Comparison of ENCODE assay signal across 9 mouse cellular contexts in the genomic region with DNA sequence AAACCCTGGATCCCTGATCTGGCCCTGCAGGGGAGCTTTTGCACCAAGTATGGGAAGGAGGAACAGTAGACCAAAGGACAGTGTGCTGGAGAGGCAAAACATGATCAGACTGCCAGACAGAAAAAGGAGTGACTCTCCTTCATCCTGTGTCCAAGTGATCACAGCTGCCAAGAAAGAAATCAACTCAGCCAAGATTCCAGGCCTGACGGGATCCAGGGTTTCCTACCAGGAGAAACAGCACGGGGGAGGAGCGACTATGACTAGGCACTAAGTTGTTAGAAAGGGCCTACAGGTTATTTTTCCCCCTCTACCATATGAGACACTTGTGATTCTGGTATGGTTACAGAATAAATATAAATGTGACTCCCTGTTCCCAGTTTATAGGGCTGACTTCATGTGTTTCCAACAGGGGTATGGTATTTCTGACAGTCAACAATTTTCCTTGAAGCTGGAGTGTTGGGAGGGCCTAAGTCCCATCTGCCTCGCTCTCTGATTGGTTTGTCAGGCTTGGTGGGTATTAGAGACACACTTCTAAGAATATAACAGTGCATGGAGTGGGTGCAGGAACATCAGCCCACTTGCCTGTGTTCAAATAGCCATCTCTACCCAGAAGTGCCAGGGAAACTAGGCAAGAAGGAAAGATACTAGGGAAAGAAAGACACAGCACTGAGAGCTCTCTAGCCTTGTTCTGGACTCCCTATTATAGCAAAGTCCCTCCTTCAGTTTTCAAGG.
A peak's percentile ranks its signal among the peaks of the same experiment; 100 is the strongest.
DNase-seq lines count a peak whose midpoint lies in the region; ATAC-seq and TF ChIP-seq lines count a peak whose summit lies in the region.
"Had no signal": no experiment of that assay in that cellular context is flagged by ENCODE, and none has a peak within 500 bp of the region (broad histone marks: within the 10 kb centered on the region; RNA-seq: fewer than 3 reads in every experiment).

No protein-coding gene starts in this region.

- TF ChIP-seq CTCF in forebrain, postnatal 0 days (IDR thresholded peaks at IDR 0.05; ENCODE audit: low read depth) = no peak

- no peak overlapping the region for H3K4me3 ChIP-seq in forebrain, embryonic 14.5 days (ENCODE audit: low read depth, low read length)
- no peak overlapping the region for H3K4me3 ChIP-seq in forebrain, embryonic 10.5 days
- H3K4me3 ChIP-seq in forebrain, postnatal 0 days (ENCODE audit: low read depth, low read length) = no peak overlapping the region
- H3K4me3 ChIP-seq in lung, embryonic 16.5 days (ENCODE audit: low read length) = no peak overlapping the region
- H3K4me3 ChIP-seq in midbrain, embryonic 11.5 days (ENCODE audit: low read depth, low read length) = no peak overlapping the region

- H3K36me3 ChIP-seq in forebrain, embryonic 14.5 days (ENCODE audit: control insufficient read depth, insufficient read depth, low read length) = no peaks in the 10 kb centered on the region
- no peaks in the 10 kb centered on the region for H3K36me3 ChIP-seq in forebrain, embryonic 10.5 days (replicated peaks)
- H3K36me3 ChIP-seq in forebrain, postnatal 0 days (ENCODE audit: insufficient read depth) = no peaks in the 10 kb centered on the region
- no peaks in the 10 kb centered on the region for H3K36me3 ChIP-seq in lung, embryonic 16.5 days (ENCODE audit: control insufficient read depth, insufficient read depth, low read length)
- H3K36me3 ChIP-seq in midbrain, embryonic 11.5 days (ENCODE audit: control insufficient read depth, insufficient read depth, low read length) = no peaks in the 10 kb centered on the region

- 83% methylated on average over 4 of the region's 4 CpGs for WGBS in forebrain, embryonic 14.5 days
- 91% methylated on average over 4 of the region's 4 CpGs for WGBS in forebrain, embryonic 10.5 days
- 69% methylated on average over 4 of the region's 4 CpGs for WGBS in forebrain, postnatal 0 days
- 56% methylated on average over 4 of the region's 4 CpGs for WGBS in lung, embryonic 16.5 days
- 92% methylated on average over 4 of the region's 4 CpGs for WGBS in midbrain, embryonic 11.5 days

- ATAC-seq in forebrain, embryonic 14.5 days = no peak
- ATAC-seq in forebrain, postnatal 0 days = no peak
- ATAC-seq in lung, embryonic 16.5 days (ENCODE audit: low read depth) = 0 out of 2 replicates have a peak, but pooled peaks have one; percentile 5
- ATAC-seq in midbrain, embryonic 11.5 days (ENCODE audit: low FRiP score) = no peak

- H3K4me1 ChIP-seq in forebrain, embryonic 14.5 days (ENCODE audit: control insufficient read depth, insufficient read depth, low read length) = peaks cover 44% of the 10 kb centered on the region
- H3K4me1 ChIP-seq in forebrain, embryonic 10.5 days = peaks cover 43% of the 10 kb centered on the region
- peaks cover 38% of the 10 kb centered on the region for H3K4me1 ChIP-seq in forebrain, postnatal 0 days (ENCODE audit: insufficient read depth)
- peaks cover 29% of the 10 kb centered on the region for H3K4me1 ChIP-seq in lung, embryonic 16.5 days (replicated peaks; ENCODE audit: control insufficient read depth, insufficient read depth, low read length)
- peaks cover 12% of the 10 kb centered on the region for H3K4me1 ChIP-seq in midbrain, embryonic 11.5 days (ENCODE audit: control insufficient read depth, insufficient read depth, low read length)

- no peaks in the 10 kb centered on the region for H3K9me3 ChIP-seq in forebrain, embryonic 14.5 days (replicated peaks; ENCODE audit: control insufficient read depth, low read length)
- H3K9me3 ChIP-seq in forebrain, embryonic 10.5 days = peaks cover 8% of the 10 kb centered on the region; the same call in 1 of the 2 replicates
- no peaks in the 10 kb centered on the region for H3K9me3 ChIP-seq in forebrain, postnatal 0 days (ENCODE audit: low read length)
- H3K9me3 ChIP-seq in lung, embryonic 16.5 days (ENCODE audit: control insufficient read depth, low read length) = no peaks in the 10 kb centered on the region
- H3K9me3 ChIP-seq in midbrain, embryonic 11.5 days (ENCODE audit: control insufficient read depth, low read length) = no peaks in the 10 kb centered on the region

- H3K4me2 ChIP-seq in forebrain, embryonic 14.5 days (ENCODE audit: low read length) = no peak overlapping the region
- H3K4me2 ChIP-seq in forebrain, postnatal 0 days (ENCODE audit: low read depth) = no peak overlapping the region
- H3K4me2 ChIP-seq in lung, embryonic 16.5 days (ENCODE audit: low read depth, low read length) = no peak overlapping the region
- no peak overlapping the region for H3K4me2 ChIP-seq in midbrain, embryonic 11.5 days

- no peak overlapping the region for H3K9ac ChIP-seq in forebrain, embryonic 14.5 days (ENCODE audit: low read length)
- H3K9ac ChIP-seq in forebrain, postnatal 0 days = no peak overlapping the region
- H3K9ac ChIP-seq in lung, embryonic 16.5 days (ENCODE audit: low read length) = no peak overlapping the region
- no peak overlapping the region for H3K9ac ChIP-seq in midbrain, embryonic 11.5 days (ENCODE audit: low read length)

- peak overlapping the region; percentile 85 for H3K27ac ChIP-seq in forebrain, embryonic 14.5 days (ENCODE audit: low read depth, low read length)
- no peak overlapping the region for H3K27ac ChIP-seq in forebrain, embryonic 10.5 days
- peak overlapping the region; percentile 82; the same call in 1 of the 2 replicates for H3K27ac ChIP-seq in forebrain, postnatal 0 days (ENCODE audit: low read depth, low read length)
- H3K27ac ChIP-seq in lung, embryonic 16.5 days (ENCODE audit: low read length) = peak overlapping the region; percentile 27; the same call in 1 of the 2 replicates
- no peak overlapping the region for H3K27ac ChIP-seq in midbrain, embryonic 11.5 days (ENCODE audit: low read depth, low read length)

- no peaks in the 10 kb centered on the region for H3K27me3 ChIP-seq in forebrain, embryonic 14.5 days (replicated peaks; ENCODE audit: control insufficient read depth, insufficient read depth, low read length)
- no peaks in the 10 kb centered on the region for H3K27me3 ChIP-seq in forebrain, embryonic 10.5 days (ENCODE audit: poor library complexity, severe bottlenecking)
- no peaks in the 10 kb centered on the region for H3K27me3 ChIP-seq in forebrain, postnatal 0 days (ENCODE audit: insufficient read depth, low read length)
- H3K27me3 ChIP-seq in lung, embryonic 16.5 days (ENCODE audit: control insufficient read depth, insufficient read depth, low read depth, low read length) = no peaks in the 10 kb centered on the region
- H3K27me3 ChIP-seq in midbrain, embryonic 11.5 days (ENCODE audit: control insufficient read depth, insufficient read depth, low read length) = no peaks in the 10 kb centered on the region

- DNase-seq in forebrain, embryonic 14.5 days (ENCODE audit: low spot score) = peak; percentile 23
- no peak for DNase-seq in forebrain, embryonic 10.5 days (ENCODE audit: extremely low spot score, low spot score)
- DNase-seq in lung, adult 18-20 months = peak; percentile 19 to 33
- DNase-seq in lung, postnatal 14 days = no peak
- no peak for DNase-seq in forebrain, postnatal 0 days
- no peak for DNase-seq in ovary, postnatal 36 days (ENCODE audit: low spot score)
- DNase-seq in midbrain, embryonic 11.5 days (ENCODE audit: low spot score, missing footprints) = no peak
- DNase-seq: liver had no signal

Comparison
In these comparisons a context has a peak if more than half of its experiments do, and no peak if none do; other contexts are left out.
1. DNase-seq: peak in forebrain, embryonic 14.5 days (single experiment) and lung, adult 18-20 months (2 of 2); none in forebrain, embryonic 10.5 days (single experiment), lung, postnatal 14 days (single experiment), forebrain, postnatal 0 days (single experiment), ovary, postnatal 36 days (single experiment) and midbrain, embryonic 11.5 days (single experiment).
2. H3K27ac ChIP-seq: peak in forebrain, embryonic 14.5 days (single experiment), forebrain, postnatal 0 days (single experiment) and lung, embryonic 16.5 days (single experiment); none in forebrain, embryonic 10.5 days (single experiment) and midbrain, embryonic 11.5 days (single experiment).